Comparison of ENCODE assay signal across 17 mouse cellular contexts in the genomic region with DNA sequence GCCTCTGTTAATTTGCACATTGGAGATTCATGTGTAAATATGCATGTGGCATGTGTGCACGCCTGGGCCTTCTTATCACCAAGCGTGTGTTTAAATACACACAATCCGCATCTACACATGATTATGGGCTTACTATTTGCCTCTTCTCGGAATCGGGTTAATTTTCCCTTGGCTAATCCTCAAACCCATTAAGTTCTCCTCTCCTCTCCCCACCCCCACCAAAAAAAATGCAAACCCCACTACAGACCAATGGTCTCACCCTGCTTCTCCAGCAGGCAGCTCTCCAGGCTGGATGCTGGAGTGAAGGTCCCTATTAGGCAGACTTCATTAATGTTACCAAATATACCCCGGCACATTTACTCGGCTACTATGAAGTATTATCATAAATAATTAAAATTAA. TPM values are rescaled to one million over a fixed set of nuclear protein-coding genes. Genes with fewer than 3 reads are reported as not detected.
A peak's percentile ranks its signal among the peaks of the same experiment; 100 is the strongest.
DNase-seq lines count a peak whose midpoint lies in the region; ATAC-seq and TF ChIP-seq lines count a peak whose summit lies in the region.
"Had no signal": no experiment of that assay in that cellular context is flagged by ENCODE, and none has a peak within 500 bp of the region (broad histone marks: within the 10 kb centered on the region; RNA-seq: fewer than 3 reads in every experiment).

No protein-coding gene starts in this region.

- TF ChIP-seq CTCF in left cerebral cortex, adult 2 months (IDR thresholded peaks at IDR 0.05), result no peak
- no peak for TF ChIP-seq CTCF in olfactory bulb, adult 2 months (IDR thresholded peaks at IDR 0.05; ENCODE audit: insufficient read depth, low read depth, low read length)
- TF ChIP-seq CTCF in heart, adult 2 months (IDR thresholded peaks at IDR 0.05), result no peak

- H3K27ac ChIP-seq in left cerebral cortex, adult 2 months, result peak overlapping the region; percentile 58; the same call in 1 of the 2 replicates
- peak overlapping the region; percentile 50; the same call in 1 of the 2 replicates for H3K27ac ChIP-seq in hindbrain, embryonic 10.5 days
- H3K27ac ChIP-seq in midbrain, embryonic 12.5 days (replicated peaks), result peak overlapping the region; percentile 97
- peak overlapping the region; percentile 68; the same call in 1 of the 2 replicates for H3K27ac ChIP-seq in olfactory bulb, adult 2 months (ENCODE audit: insufficient read depth, low read depth, low read length)
- no peak overlapping the region for H3K27ac ChIP-seq in heart, adult 2 months

- intact Hi-C loops in left cerebral cortex, adult 2 months (cut with DNase I), result no loop called here
- intact Hi-C loops in left cerebral cortex, postnatal 14 days (cut with DNase I), result no loop called here
- intact Hi-C loops in heart, adult 2 months (cut with DNase I), result no loop called here

- DNase-seq in left cerebral cortex, adult 2 months (ENCODE audit: extremely low spot score in 1 of 2, low spot score in 2 of 2), result no peak
- no peak for DNase-seq in left cerebral cortex, postnatal 14 days (ENCODE audit: low spot score in 2 of 2)
- DNase-seq in hindbrain, embryonic 10.5 days (ENCODE audit: low spot score), result no peak
- no peak for DNase-seq in heart, adult 2 months
- no peak for DNase-seq in T-cell, adult 2 months (ENCODE audit: low spot score)
- no peak for DNase-seq in embryo, embryonic 9.5 days (ENCODE audit: extremely low spot score)
- DNase-seq: adrenal gland, postnatal 25 days; B cell, adult 2 months; heart, adult 11 months; heart, postnatal 10 days; kidney, adult 18-20 months; kidney, postnatal 36 days; liver, postnatal 0 days; lung, postnatal 4 days had no signal

- no peak for TF ChIP-seq POLR2A in olfactory bulb, adult 2 months (IDR thresholded peaks at IDR 0.05; ENCODE audit: insufficient read depth, low read depth, low read length)
- no peak for TF ChIP-seq POLR2A in heart, adult 2 months (IDR thresholded peaks at IDR 0.05; ENCODE audit: insufficient read depth, low read depth, low read length)

- H3K9me3 ChIP-seq in hindbrain, embryonic 10.5 days, result no peaks in the 10 kb centered on the region
- H3K9me3 ChIP-seq in midbrain, embryonic 12.5 days, result no peaks in the 10 kb centered on the region

- WGBS in hindbrain, embryonic 10.5 days, result 21% methylated on average over 7 of the region's 7 CpGs
- 12% methylated on average over 7 of the region's 7 CpGs for WGBS in midbrain, embryonic 12.5 days
- WGBS in olfactory bulb, adult 2 months, result 10% methylated on average over 7 of the region's 7 CpGs
- WGBS in heart, adult 2 months, result 36% methylated on average over 7 of the region's 7 CpGs

- no peak for TF ChIP-seq EP300 in heart, adult 2 months (IDR thresholded peaks at IDR 0.05; ENCODE audit: insufficient read depth, low read depth, low read length)

- H3K4me2 ChIP-seq in midbrain, embryonic 12.5 days (replicated peaks), result peak overlapping the region; percentile 77

- ATAC-seq in midbrain, embryonic 12.5 days (ENCODE audit: low FRiP score, low read depth), result no peak
- ATAC-seq: liver, postnatal 0 days had no signal

- H3K79me2 ChIP-seq in heart, adult 2 months (replicated peaks; ENCODE audit: control insufficient read depth, insufficient read depth, low read length), result no peaks in the 10 kb centered on the region

- H3K36me3 ChIP-seq in hindbrain, embryonic 10.5 days, result peaks cover 72% of the 10 kb centered on the region
- H3K36me3 ChIP-seq in midbrain, embryonic 12.5 days, result peaks cover 30% of the 10 kb centered on the region; the same call in 1 of the 2 replicates
- H3K36me3 ChIP-seq in heart, adult 2 months (ENCODE audit: control insufficient read depth, insufficient read depth, low read length), result no peaks in the 10 kb centered on the region

- peaks cover 100% of the 10 kb centered on the region for H3K27me3 ChIP-seq in hindbrain, embryonic 10.5 days (ENCODE audit: insufficient read depth, poor library complexity, severe bottlenecking)
- H3K27me3 ChIP-seq in midbrain, embryonic 12.5 days, result peaks cover 97% of the 10 kb centered on the region
- H3K27me3 ChIP-seq in heart, adult 2 months (ENCODE audit: control insufficient read depth, insufficient read depth, low read length), result peaks cover 41% of the 10 kb centered on the region

- H3K9ac ChIP-seq in midbrain, embryonic 12.5 days (replicated peaks), result peak overlapping the region; percentile 29
- H3K9ac ChIP-seq in heart, adult 2 months (ENCODE audit: low read depth, low read length), result no peak overlapping the region
- H3K9ac ChIP-seq: liver, postnatal 0 days had no signal

- peaks cover 94% of the 10 kb centered on the region for H3K4me1 ChIP-seq in hindbrain, embryonic 10.5 days (replicated peaks)
- H3K4me1 ChIP-seq in midbrain, embryonic 12.5 days, result peaks cover 88% of the 10 kb centered on the region
- H3K4me1 ChIP-seq in olfactory bulb, adult 2 months (ENCODE audit: control insufficient read depth, insufficient read depth, low read length), result peaks cover 41% of the 10 kb centered on the region
- no peaks in the 10 kb centered on the region for H3K4me1 ChIP-seq in heart, adult 2 months (ENCODE audit: control insufficient read depth, insufficient read depth, low read length)

- H3K4me3 ChIP-seq in left cerebral cortex, adult 2 months, result no peak overlapping the region
- peak overlapping the region; percentile 14; the same call in 1 of the 2 replicates for H3K4me3 ChIP-seq in hindbrain, embryonic 10.5 days
- H3K4me3 ChIP-seq in midbrain, embryonic 12.5 days, result peak overlapping the region; percentile 65; the same call in 1 of the 2 replicates
- no peak overlapping the region for H3K4me3 ChIP-seq in olfactory bulb, adult 2 months (ENCODE audit: insufficient read depth, low read depth, low read length)
- H3K4me3 ChIP-seq in heart, adult 2 months, result no peak overlapping the region
- H3K4me3 ChIP-seq: myocyte had no signal

RNA-seq across cellular contexts. Expression of a gene that starts 45.0 kb away (rescaled TPM):
- total RNA-seq in left cerebral cortex, adult 2 months (2021), result 100 to 1,000 TPM in 1 of 2 experiments, 10 to 100 TPM in 1; 86.7 to 100 TPM
- 10 to 100 TPM; 84.3 to 90.1 TPM for total RNA-seq in left cerebral cortex, postnatal 14 days (2021)
- 38.5 and 43.0 TPM in 2 replicates for polyA plus RNA-seq in hindbrain, embryonic 10.5 days (2016; fragmentation: Nextera tagmentation; extraction: Ambion mirVana)
- polyA plus RNA-seq in midbrain, embryonic 12.5 days (2016; fragmentation: Nextera tagmentation; extraction: Ambion mirVana), result 41.2 and 44.5 TPM in 2 replicates
- polyA plus RNA-seq in olfactory bulb, adult 2 months (2012; ENCODE audit: insufficient read depth, insufficient read length, low replicate concordance, missing spikeins), result 134 TPM in 1 of 2 replicates, not detected in the other
- total RNA-seq in heart, adult 2 months (2021), result 10 to 100 TPM; 53.0 to 66.5 TPM
- 40.5 and 59.0 TPM in 2 replicates for polyA plus RNA-seq in heart, adult 2 months (2012; rRNA removed)

Comparison
In these comparisons a context has a peak if more than half of its experiments do, and no peak if none do; other contexts are left out.
1. H3K4me3 ChIP-seq: peak in hindbrain, embryonic 10.5 days (single experiment) and midbrain, embryonic 12.5 days (single experiment); none in left cerebral cortex, adult 2 months (single experiment), olfactory bulb, adult 2 months (single experiment) and heart, adult 2 months (single experiment).